Mouse (Mus musculus) C2C12 (cell line): ENCODE measurements around the gene Sox5. TPM values are rescaled to one million over a fixed set of nuclear protein-coding genes. Genes with fewer than 3 reads are reported as not detected.

ENCODE experiments used
- H3K27me3 ChIP-seq: one replicate; pipeline ENCODE4 v1.6.1; 2011; ENCODE audit not compliant: control insufficient read depth, insufficient read depth, insufficient read length
- H3K36me3 ChIP-seq: one replicate; pipeline ENCODE4 v1.6.1; 2011; ENCODE audit not compliant: control insufficient read depth, insufficient read depth
- H3K4me3 ChIP-seq: one replicate; pipeline ENCODE4 v1.5.1; 2011; ENCODE audit warnings: mild to moderate bottlenecking, control low read depth; ENCODE audit not compliant: poor library complexity, insufficient read depth, severe bottlenecking
- H3K79me2 ChIP-seq: one replicate; pipeline ENCODE4 v1.6.1; 2011; ENCODE audit not compliant: control insufficient read depth, insufficient read depth
- H3K79me3 ChIP-seq: one replicate; pipeline ENCODE4 v1.6.1; 2011; ENCODE audit warnings: low read depth, control low read depth
- H3ac ChIP-seq: one replicate; pipeline ENCODE3; 2011; ENCODE audit warnings: low read depth; ENCODE audit not compliant: control insufficient read depth, insufficient read length
- CEBPB ChIP-seq: IDR thresholded peaks from one replicate; pipeline ENCODE4 v1.6.1; 2011; ENCODE audit warnings: low read depth, mild to moderate bottlenecking, control low read depth, moderate library complexity
- CTCF ChIP-seq: IDR thresholded peaks from one replicate; pipeline ENCODE4 v1.5.1; 2011; ENCODE audit not compliant: control insufficient read depth, insufficient read depth, insufficient read length
- FOSL1 ChIP-seq: IDR thresholded peaks from one replicate; pipeline ENCODE4 v1.8.0; 2011; ENCODE audit warnings: mild to moderate bottlenecking, low read length; ENCODE audit not compliant: poor library complexity, insufficient read depth, severe bottlenecking
- MAX ChIP-seq: IDR thresholded peaks from one replicate; pipeline ENCODE4 v1.6.1; 2011; ENCODE audit warnings: mild to moderate bottlenecking, control low read depth
- MYOD1 ChIP-seq: IDR thresholded peaks from one replicate; pipeline ENCODE4 v1.6.1; 2011; ENCODE audit warnings: low read depth; ENCODE audit not compliant: control insufficient read depth, insufficient read length
- MYOG ChIP-seq: IDR thresholded peaks from one replicate; pipeline ENCODE4 v1.6.1; 2011; ENCODE audit not compliant: control insufficient read depth, insufficient read length; ENCODE audit errors: extremely low read depth
- USF1 ChIP-seq: IDR thresholded peaks from one replicate; pipeline ENCODE4 v1.6.1; 2011; ENCODE audit warnings: low read depth, mild to moderate bottlenecking, control low read depth, moderate library complexity
- polyA plus RNA-seq: library from polyadenylated mRNA; unstranded; fragments of >200 nt; fragmentation: generic; extraction: Trizol; gene quantifications from one replicate; pipeline ENCODE4 v1.2.1, GENCODE M21; 2012; ENCODE audit warnings: missing spikeins

Sox5 gene
- polyA plus RNA-seq, 1 experiment: 0.07 TPM

GRCm38 (mm10) chr6:143998201-143998600 is 783.6 kb downstream of the Sox5 start:
- H3K79me2 ChIP-seq: no peaks in the 10 kb centered on the region
- no peaks in the 10 kb centered on the region for H3K36me3 ChIP-seq
- no peaks in the 10 kb centered on the region for H3K79me3 ChIP-seq
- no peak overlapping the region for H3K4me3 ChIP-seq
- no peak overlapping the region for H3ac ChIP-seq
- H3K27me3 ChIP-seq: no peaks in the 10 kb centered on the region
- TF ChIP-seq CEBPB: no peak
- TF ChIP-seq FOSL1: no peak
- TF ChIP-seq CTCF: no peak
- no peak for TF ChIP-seq USF1
- no peak for TF ChIP-seq MYOD1
- no peak for TF ChIP-seq MYOG
- no peak for TF ChIP-seq MAX

- no peak overlapping the region for H3K4me3 ChIP-seq
- no peaks in the 10 kb centered on the region for H3K79me3 ChIP-seq
- no peaks in the 10 kb centered on the region for H3K79me2 ChIP-seq
- H3ac ChIP-seq: no peak overlapping the region
- H3K36me3 ChIP-seq: no peaks in the 10 kb centered on the region
- no peaks in the 10 kb centered on the region for H3K27me3 ChIP-seq
- TF ChIP-seq CEBPB (no peak), CTCF (no peak), MYOD1 (no peak), MAX (no peak), FOSL1 (no peak), USF1 (no peak), MYOG (no peak)
Observed at GRCm38 (mm10) chr6:143997616-143998015, 784.2 kb downstream of the Sox5 start.

- H3K79me3 ChIP-seq: no peaks in the 10 kb centered on the region
- H3K4me3 ChIP-seq: no peak overlapping the region
- no peaks in the 10 kb centered on the region for H3K36me3 ChIP-seq
- H3K79me2 ChIP-seq: no peaks in the 10 kb centered on the region
- no peaks in the 10 kb centered on the region for H3K27me3 ChIP-seq
- TF ChIP-seq CTCF (no peak), MAX (no peak), MYOD1 (no peak), USF1 (no peak), CEBPB (no peak), FOSL1 (no peak), MYOG (no peak)
- H3ac ChIP-seq: no peak overlapping the region
Observed at GRCm38 (mm10) chr6:143995046-143995445, 786.7 kb downstream of the Sox5 start.

- no peaks in the 10 kb centered on the region for H3K79me3 ChIP-seq
- H3K27me3 ChIP-seq: no peaks in the 10 kb centered on the region
- TF ChIP-seq MYOG (no peak), CEBPB (no peak), USF1 (no peak), CTCF (no peak), FOSL1 (no peak), MYOD1 (no peak), MAX (no peak)
- H3ac ChIP-seq: no peak overlapping the region
- no peaks in the 10 kb centered on the region for H3K79me2 ChIP-seq
- H3K4me3 ChIP-seq: no peak overlapping the region
- H3K36me3 ChIP-seq: no peaks in the 10 kb centered on the region
Observed at GRCm38 (mm10) chr6:143987548-143987947, 794.2 kb downstream of the Sox5 start.

GRCm38 (mm10) chr6:143980131-143980530 is 801.6 kb downstream of the Sox5 start:
- Histone ChIP-seq H3ac (no peak overlapping the region), H3K79me2 (no peaks in the 10 kb centered on the region), H3K4me3 (no peak overlapping the region), H3K79me3 (no peaks in the 10 kb centered on the region), H3K36me3 (no peaks in the 10 kb centered on the region), H3K27me3 (no peaks in the 10 kb centered on the region)
- TF ChIP-seq CTCF: no peak
- TF ChIP-seq MAX: no peak
- no peak for TF ChIP-seq MYOD1
- TF ChIP-seq FOSL1: no peak
- TF ChIP-seq CEBPB: no peak
- no peak for TF ChIP-seq MYOG
- TF ChIP-seq USF1: no peak
